Mouse (Mus musculus): ENCODE results near the gene Slc4a3. TPM values are rescaled to one million over a fixed set of nuclear protein-coding genes. Genes with fewer than 3 reads are reported as not detected.

Slc4a3 gene
- polyA plus RNA-seq, 1 experiment from 2014 or later, result 7.6 TPM

DNA sequence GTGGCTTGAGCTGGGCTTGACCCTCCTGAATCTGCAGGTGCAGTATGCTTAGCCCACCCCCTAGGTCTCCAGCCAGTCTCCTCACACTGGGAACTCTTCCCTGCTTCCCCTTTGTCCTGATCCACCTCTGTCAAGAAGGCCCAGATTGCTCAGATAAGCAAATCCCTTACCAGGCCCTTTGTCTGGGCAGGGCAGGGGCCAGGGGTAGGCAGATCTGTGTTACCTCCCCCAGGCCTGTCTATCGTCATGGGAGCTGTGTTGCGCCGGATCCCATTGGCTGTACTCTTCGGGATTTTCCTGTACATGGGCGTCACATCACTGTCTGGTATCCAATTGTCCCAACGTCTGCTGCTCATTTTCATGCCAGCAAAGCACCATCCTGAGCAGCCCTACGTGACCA, 11.0 kb downstream of the Slc4a3 start:
- no peak overlapping the region for H3K9ac ChIP-seq (ENCODE audit: low read depth, low read length)
- H3K4me1 ChIP-seq (ENCODE audit: control insufficient read depth, insufficient read depth, low read length), result peaks cover 6% of the 10 kb centered on the region
- no peaks in the 10 kb centered on the region for H3K27me3 ChIP-seq (replicated peaks; ENCODE audit: control insufficient read depth, insufficient read depth, low read length)
- H3K4me3 ChIP-seq (ENCODE audit: low read length), result no peak overlapping the region
- no peak overlapping the region for H3K4me2 ChIP-seq (ENCODE audit: low read depth, low read length)
- 87% methylated on average over 7 of the region's 7 CpGs for WGBS
- no peaks in the 10 kb centered on the region for H3K9me3 ChIP-seq (ENCODE audit: control insufficient read depth, low read length)
- ATAC-seq, result no peak
- no peak overlapping the region for H3K27ac ChIP-seq (ENCODE audit: low read length)
- H3K36me3 ChIP-seq (ENCODE audit: control insufficient read depth, insufficient read depth, low read length), result no peaks in the 10 kb centered on the region

DNA sequence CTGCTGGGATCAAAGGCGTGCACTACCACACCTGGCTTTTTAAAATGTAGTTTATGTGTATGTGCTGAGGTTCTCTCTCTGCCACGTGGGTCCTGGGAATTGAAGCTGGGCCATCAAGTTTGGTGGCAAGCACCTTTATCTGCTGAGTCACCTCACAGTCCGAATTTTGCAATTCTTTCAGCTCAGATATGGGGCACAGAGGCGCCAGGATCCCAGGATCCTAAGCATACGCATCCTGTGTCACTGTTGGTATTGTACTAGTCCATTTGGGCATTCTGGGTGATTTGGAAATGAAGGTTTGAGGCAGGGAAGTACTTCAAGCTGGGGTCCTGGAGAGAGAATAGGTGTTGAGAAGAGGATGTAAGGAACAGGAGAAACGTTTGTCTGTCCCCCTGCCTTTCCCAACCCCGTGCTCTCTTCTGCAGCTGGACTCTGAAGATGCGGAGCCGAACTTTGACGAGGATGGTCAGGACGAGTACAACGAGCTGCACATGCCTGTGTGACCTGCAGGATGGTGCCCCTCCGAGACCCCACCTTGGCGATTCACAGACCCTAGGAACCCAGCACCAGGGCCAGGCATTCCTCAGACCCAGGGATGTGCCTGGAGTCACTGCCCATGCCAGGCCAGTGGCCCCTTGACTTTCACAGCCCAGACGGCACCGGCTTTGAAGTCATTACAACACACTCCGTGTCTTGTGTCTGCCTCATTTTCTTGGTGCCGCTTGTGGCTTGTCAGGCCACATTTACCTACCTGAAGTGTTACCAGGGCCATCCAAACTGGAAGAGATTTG, 12.5 kb downstream of the Slc4a3 start:
- WGBS, result 83% methylated on average over 18 of the region's 18 CpGs
- peak; percentile 3; the same call in 1 of the 2 replicates for ATAC-seq
- Histone ChIP-seq H3K9ac (ENCODE audit: low read depth, low read length) (0 out of 2 replicates have a peak overlapping the region, but pooled peaks have one; percentile 48), H3K9me3 (ENCODE audit: control insufficient read depth, low read length) (peaks cover 6% of the 10 kb centered on the region; the same call in 1 of the 2 replicates), H3K4me3 (ENCODE audit: low read length) (no peak overlapping the region), H3K27me3 (replicated peaks; ENCODE audit: control insufficient read depth, insufficient read depth, low read length) (no peaks in the 10 kb centered on the region), H3K27ac (ENCODE audit: low read length) (no peak overlapping the region; the same call in 1 of the 2 replicates), H3K4me2 (ENCODE audit: low read depth, low read length) (no peak overlapping the region), H3K36me3 (ENCODE audit: control insufficient read depth, insufficient read depth, low read length) (no peaks in the 10 kb centered on the region), H3K4me1 (ENCODE audit: control insufficient read depth, insufficient read depth, low read length) (peaks cover 6% of the 10 kb centered on the region)

DNA sequence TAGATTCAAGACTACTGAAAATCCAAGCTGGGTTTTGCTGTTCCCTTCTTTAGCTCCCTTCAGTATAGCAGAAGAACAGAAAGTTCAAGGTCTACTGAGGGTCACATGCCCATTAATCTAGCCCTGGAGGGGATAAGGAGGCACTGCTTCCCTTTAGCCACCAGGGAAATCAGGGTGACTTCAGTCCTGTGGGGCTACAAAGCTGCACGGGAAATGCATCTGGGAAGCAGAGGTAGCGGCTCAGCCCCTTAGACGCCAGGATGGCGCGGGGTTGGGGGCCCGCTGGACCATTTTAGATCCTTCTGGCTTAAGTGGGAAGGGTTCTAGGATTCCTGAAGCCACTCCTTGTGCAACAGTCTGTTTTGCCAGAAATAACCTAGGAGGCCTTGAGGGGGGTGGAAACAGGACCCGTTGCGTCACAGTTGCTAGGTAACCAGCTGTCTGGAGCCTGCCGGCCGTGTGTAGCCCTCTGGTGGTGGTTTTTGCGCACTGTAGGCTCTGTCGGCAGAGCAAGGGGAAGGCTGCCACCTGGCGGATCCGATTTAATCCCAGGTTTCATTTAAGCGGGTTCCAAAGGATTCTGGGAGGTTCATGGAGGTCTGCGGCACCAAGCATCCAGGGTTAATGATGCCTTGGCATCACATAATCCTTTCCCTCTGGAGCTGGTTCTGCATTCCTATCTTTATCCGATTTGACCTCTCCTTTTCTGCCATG, 13.3 kb downstream of the Slc4a3 start:
- H3K9ac ChIP-seq (ENCODE audit: low read depth, low read length), result peak overlapping the region; percentile 48; the same call in 1 of the 2 replicates
- peak overlapping the region; percentile 15; the same call in 1 of the 2 replicates for H3K4me3 ChIP-seq (ENCODE audit: low read length)
- WGBS, result 9% methylated on average over 17 of the region's 17 CpGs

DNA sequence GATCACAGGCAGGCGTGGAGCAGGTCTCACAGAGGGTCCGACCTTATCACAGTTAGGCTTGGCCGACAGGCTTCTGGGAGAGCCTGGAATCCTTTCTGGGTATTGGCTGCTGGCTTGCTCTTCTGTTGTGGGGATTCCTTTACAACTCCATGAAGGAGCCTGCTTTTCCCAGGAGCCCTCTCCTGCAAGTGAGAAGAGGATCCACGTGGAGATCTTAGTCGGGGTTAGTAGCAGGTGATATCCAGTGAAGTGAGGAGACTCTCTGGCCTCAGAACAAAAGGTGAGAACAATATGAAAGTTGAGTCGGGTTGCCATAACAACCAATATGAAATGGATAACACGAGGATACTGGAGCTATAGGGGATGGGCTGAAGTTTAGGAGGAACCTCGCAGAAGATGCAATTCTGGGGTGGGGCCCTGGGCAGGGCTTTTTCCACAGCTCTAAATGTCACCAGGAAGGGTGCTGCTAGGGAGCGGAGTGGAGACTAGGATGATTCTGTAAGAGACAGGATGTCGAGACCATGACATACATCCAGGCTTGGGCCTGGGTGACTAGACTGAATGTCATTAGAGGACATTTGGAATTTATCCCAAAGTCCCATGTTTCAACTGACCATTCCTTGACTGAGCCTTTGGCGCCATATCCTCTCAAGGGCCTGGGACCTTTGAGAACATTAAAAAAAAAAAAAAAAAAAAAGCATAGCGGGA, 14.3 kb downstream of the Slc4a3 start:
- H3K9ac ChIP-seq (ENCODE audit: low read depth, low read length), result peak overlapping the region; percentile 40; the same call in 1 of the 2 replicates
- H3K36me3 ChIP-seq (ENCODE audit: control insufficient read depth, insufficient read depth, low read length), result no peaks in the 10 kb centered on the region
- H3K27me3 ChIP-seq (replicated peaks; ENCODE audit: control insufficient read depth, insufficient read depth, low read length), result no peaks in the 10 kb centered on the region
- H3K4me1 ChIP-seq (ENCODE audit: control insufficient read depth, insufficient read depth, low read length), result peaks cover 6% of the 10 kb centered on the region
- WGBS, result 80% methylated on average over 12 of the region's 12 CpGs
- no peak for ATAC-seq
- no peak overlapping the region for H3K4me2 ChIP-seq (ENCODE audit: low read depth, low read length)
- no peak overlapping the region for H3K4me3 ChIP-seq (ENCODE audit: low read length)
- no peak overlapping the region for H3K27ac ChIP-seq (ENCODE audit: low read length)
- H3K9me3 ChIP-seq (ENCODE audit: control insufficient read depth, low read length), result peaks cover 6% of the 10 kb centered on the region; the same call in 1 of the 2 replicates

More for the DNA sequence above, 13.3 kb downstream of the Slc4a3 start:
- ATAC-seq, result peak; percentile 97
- Histone ChIP-seq H3K9me3 (ENCODE audit: control insufficient read depth, low read length) (peaks cover 6% of the 10 kb centered on the region; the same call in 1 of the 2 replicates), H3K4me1 (ENCODE audit: control insufficient read depth, insufficient read depth, low read length) (peaks cover 6% of the 10 kb centered on the region), H3K4me2 (ENCODE audit: low read depth, low read length) (peak overlapping the region; percentile 38; the same call in 1 of the 2 replicates), H3K36me3 (ENCODE audit: control insufficient read depth, insufficient read depth, low read length) (no peaks in the 10 kb centered on the region), H3K27ac (ENCODE audit: low read length) (peak overlapping the region; percentile 57), H3K27me3 (replicated peaks; ENCODE audit: control insufficient read depth, insufficient read depth, low read length) (no peaks in the 10 kb centered on the region)

DNA sequence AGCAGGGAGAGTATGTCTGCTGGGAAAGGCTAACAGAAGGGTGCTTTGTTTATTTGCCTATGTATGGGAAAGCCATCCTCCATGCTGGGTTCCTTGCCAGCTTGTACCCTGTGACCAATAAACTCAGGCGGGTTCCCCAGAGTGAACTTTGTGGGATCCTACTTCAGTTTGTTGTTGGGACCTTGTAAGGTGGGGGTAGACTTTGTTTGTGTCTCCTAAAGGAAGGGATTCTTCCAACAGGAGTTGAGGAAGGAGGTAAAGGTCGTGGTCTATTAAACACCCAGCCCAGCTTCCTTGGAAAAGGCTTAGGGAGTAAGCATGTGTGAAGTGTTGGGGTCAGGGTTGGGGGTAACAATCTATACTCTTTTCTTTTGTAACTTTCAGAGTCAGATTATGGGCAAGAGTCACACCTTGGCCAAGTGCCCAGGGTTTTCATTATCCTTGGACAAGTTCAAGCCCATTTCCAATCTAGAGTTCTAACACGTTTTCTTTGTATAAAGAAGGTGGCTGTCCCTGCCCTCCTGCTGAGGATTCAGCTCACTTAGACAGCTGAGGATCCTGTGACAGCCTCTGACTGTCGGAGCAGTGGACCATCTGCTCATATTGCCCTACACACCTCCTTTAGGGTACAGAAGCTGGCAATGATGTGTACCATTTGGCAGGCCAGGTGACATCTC, 15.3 kb downstream of the Slc4a3 start:
- no peak overlapping the region for H3K4me2 ChIP-seq (ENCODE audit: low read depth, low read length)
- H3K4me1 ChIP-seq (ENCODE audit: control insufficient read depth, insufficient read depth, low read length), result peaks cover 6% of the 10 kb centered on the region
- H3K27ac ChIP-seq (ENCODE audit: low read length), result no peak overlapping the region
- H3K36me3 ChIP-seq (ENCODE audit: control insufficient read depth, insufficient read depth, low read length), result no peaks in the 10 kb centered on the region
- H3K4me3 ChIP-seq (ENCODE audit: low read length), result no peak overlapping the region
- WGBS, result 48% methylated on average over 4 of the region's 4 CpGs
- no peaks in the 10 kb centered on the region for H3K27me3 ChIP-seq (replicated peaks; ENCODE audit: control insufficient read depth, insufficient read depth, low read length)
- ATAC-seq, result no peak
- H3K9me3 ChIP-seq (ENCODE audit: control insufficient read depth, low read length), result peaks cover 6% of the 10 kb centered on the region; the same call in 1 of the 2 replicates
- no peak overlapping the region for H3K9ac ChIP-seq (ENCODE audit: low read depth, low read length)

DNA sequence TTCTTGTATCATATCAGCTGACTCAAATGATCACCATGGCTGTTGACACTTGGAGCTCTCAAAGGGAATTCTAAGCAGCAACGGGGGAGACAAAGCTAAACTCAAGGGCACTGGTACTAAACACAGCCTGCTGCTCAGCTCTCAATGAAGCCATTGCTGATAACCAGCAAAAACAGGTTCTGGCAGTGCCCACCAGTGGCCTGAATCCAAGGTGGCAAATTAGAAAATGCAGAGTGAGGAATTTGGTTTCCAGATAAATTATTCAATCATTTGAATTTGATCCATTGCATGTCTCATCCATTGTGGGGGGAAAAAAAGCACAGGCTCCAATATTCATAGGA, 15.8 kb downstream of the Slc4a3 start:
- peaks cover 6% of the 10 kb centered on the region; the same call in 1 of the 2 replicates for H3K9me3 ChIP-seq (ENCODE audit: control insufficient read depth, low read length)
- H3K4me1 ChIP-seq (ENCODE audit: control insufficient read depth, insufficient read depth, low read length), result peaks cover 6% of the 10 kb centered on the region
- no peaks in the 10 kb centered on the region for H3K36me3 ChIP-seq (ENCODE audit: control insufficient read depth, insufficient read depth, low read length)
- H3K4me3 ChIP-seq (ENCODE audit: low read length), result no peak overlapping the region
- H3K4me2 ChIP-seq (ENCODE audit: low read depth, low read length), result no peak overlapping the region
- no peak overlapping the region for H3K27ac ChIP-seq (ENCODE audit: low read length)
- no peak for ATAC-seq
- WGBS, result 59% methylated on average over 1 of the region's 1 CpGs
- H3K9ac ChIP-seq (ENCODE audit: low read depth, low read length), result no peak overlapping the region
- no peaks in the 10 kb centered on the region for H3K27me3 ChIP-seq (replicated peaks; ENCODE audit: control insufficient read depth, insufficient read depth, low read length)

DNA sequence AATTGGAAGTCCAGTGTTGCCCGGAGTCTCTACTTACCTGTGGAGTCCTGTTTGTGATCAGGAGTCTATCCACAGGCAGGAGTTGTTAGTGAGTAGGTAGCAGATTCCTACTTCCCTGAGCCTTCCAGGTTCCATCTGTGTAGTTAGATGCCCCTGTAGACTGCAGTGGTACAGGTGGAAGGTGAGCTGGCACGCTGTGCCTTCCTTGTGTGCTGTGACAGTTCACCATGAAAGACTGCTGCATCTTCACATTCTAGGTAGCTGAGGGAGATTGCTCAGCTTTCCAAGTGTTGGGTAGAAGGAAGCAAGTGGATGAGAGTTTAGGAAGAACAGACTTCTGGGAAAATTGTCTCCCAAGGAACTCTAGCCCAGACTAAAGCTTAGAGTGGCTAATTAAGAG, 18.0 kb downstream of the Slc4a3 start:
- H3K4me2 ChIP-seq (ENCODE audit: low read depth, low read length), result no peak overlapping the region
- H3K4me1 ChIP-seq (ENCODE audit: control insufficient read depth, insufficient read depth, low read length), result peaks cover 5% of the 10 kb centered on the region
- no peaks in the 10 kb centered on the region for H3K36me3 ChIP-seq (ENCODE audit: control insufficient read depth, insufficient read depth, low read length)
- no peaks in the 10 kb centered on the region for H3K27me3 ChIP-seq (replicated peaks; ENCODE audit: control insufficient read depth, insufficient read depth, low read length)
- peaks cover 6% of the 10 kb centered on the region; the same call in 1 of the 2 replicates for H3K9me3 ChIP-seq (ENCODE audit: control insufficient read depth, low read length)
- no peak overlapping the region for H3K9ac ChIP-seq (ENCODE audit: low read depth, low read length)
- ATAC-seq, result no peak
- no peak overlapping the region for H3K27ac ChIP-seq (ENCODE audit: low read length)
- 94% methylated on average over 2 of the region's 2 CpGs for WGBS
- H3K4me3 ChIP-seq (ENCODE audit: low read length), result no peak overlapping the region

DNA sequence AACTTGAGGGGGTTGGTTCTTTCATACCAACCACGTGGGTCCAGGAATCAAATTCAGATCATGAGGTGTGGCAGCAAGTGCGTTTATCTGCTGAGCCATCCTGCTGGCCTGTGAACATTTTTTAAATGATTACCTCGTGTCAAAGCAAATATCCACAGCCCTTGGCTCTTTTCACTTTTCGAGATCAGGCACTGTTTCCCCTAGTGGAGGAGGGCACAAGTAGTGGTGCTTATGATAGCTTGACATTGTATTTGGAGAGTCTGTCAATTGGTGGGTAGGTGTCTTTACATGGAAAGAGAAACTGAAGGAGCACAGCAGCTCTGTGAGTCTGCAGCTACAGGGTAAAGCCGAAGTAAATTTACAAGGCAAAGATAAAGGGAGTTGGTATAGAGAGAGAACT, 18.9 kb downstream of the Slc4a3 start:
- H3K9ac ChIP-seq (ENCODE audit: low read depth, low read length), result no peak overlapping the region

More for the DNA sequence above, 18.9 kb downstream of the Slc4a3 start:
- peaks cover 6% of the 10 kb centered on the region; the same call in 1 of the 2 replicates for H3K9me3 ChIP-seq (ENCODE audit: control insufficient read depth, low read length)
- 46% methylated on average over 5 of the region's 5 CpGs for WGBS
- H3K27ac ChIP-seq (ENCODE audit: low read length), result no peak overlapping the region
- H3K36me3 ChIP-seq (ENCODE audit: control insufficient read depth, insufficient read depth, low read length), result no peaks in the 10 kb centered on the region
- ATAC-seq, result no peak
- no peaks in the 10 kb centered on the region for H3K4me1 ChIP-seq (ENCODE audit: control insufficient read depth, insufficient read depth, low read length)
- no peaks in the 10 kb centered on the region for H3K27me3 ChIP-seq (replicated peaks; ENCODE audit: control insufficient read depth, insufficient read depth, low read length)
- H3K4me3 ChIP-seq (ENCODE audit: low read length), result no peak overlapping the region
- H3K4me2 ChIP-seq (ENCODE audit: low read depth, low read length), result no peak overlapping the region

Data from intestine, embryonic 16.5 days (tissue).